Mouse (Mus musculus) liver, embryonic 18 days (tissue): ENCODE measurements around the gene Cdk6. TPM values are rescaled to one million over a fixed set of nuclear protein-coding genes. Genes with fewer than 3 reads are reported as not detected.

Experiments
- polyA plus RNA-seq: library from polyadenylated mRNA; depleted of rRNA; stranded (reverse); fragments of >200 nt; gene quantifications from 2 replicates; pipeline ENCODE4 v1.2.3, GENCODE M21; 2012; rRNA removed

The Cdk6 gene
- polyA plus RNA-seq: 4.9 and 6.9 TPM in 2 replicates

GRCm38 (mm10) chr5:3341111-3341911, at the start of gene Cdk6:
Gene Cdk6 (plus strand): TSS chr5:3341485.

DNA sequence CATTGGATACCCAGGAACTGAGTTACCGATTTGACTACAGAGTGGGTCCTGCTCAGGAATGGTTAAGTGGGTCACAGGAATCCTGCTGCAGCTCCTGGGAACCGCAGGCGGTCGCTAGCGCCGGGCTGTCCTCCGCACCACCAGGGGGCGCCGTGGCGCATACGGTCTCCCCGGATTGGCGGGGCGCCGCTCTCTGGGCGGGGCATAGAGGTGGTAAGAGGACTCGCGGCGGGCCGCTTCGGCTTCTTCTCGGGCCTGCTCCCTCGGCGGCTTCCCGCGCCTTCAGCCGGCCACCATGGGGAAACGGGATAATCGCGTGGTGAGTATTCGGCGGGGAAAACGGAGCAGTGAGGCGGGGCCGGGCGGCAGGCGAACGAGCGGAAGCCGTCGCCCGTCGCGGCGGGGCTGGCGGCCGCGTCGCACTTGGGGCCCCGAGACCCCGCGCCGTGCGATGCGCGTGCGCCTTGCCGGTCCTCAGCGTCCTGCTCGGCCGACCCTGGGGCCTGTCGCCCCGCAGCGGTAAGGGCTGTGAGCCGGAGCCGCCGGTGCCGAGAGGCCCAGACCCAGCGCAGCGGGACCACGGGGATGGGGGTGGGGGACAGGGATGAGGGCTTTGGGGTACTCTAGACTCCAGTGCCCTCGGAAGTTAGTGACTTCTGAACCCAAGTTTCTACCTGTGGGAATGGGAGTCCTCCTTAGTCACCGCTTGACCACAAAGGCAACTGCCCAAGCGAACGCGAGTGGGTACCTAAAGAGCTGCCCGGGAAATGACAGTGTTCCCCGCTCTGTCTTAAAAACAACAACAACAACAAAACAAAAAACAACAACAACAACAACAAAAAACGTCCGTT, 202.6 kb downstream of the Cdk6 start, which contains the start of gene Fam133b:
Gene Fam133b (plus strand): TSS at position 205 of the 851 bp plus-strand sequence.

GRCm38 (mm10) chr5:3571266-3571665, 230.0 kb downstream of the Cdk6 start, which contains the start of gene 1700109H08Rik:
Gene 1700109H08Rik (plus strand): TSS chr5:3571566.

Other genes with a start within 250 kb of the Cdk6 start
- 8.0 and 8.3 TPM in 2 replicates for gene Fam133b, start 202.3 kb downstream of the Cdk6 start, polyA plus RNA-seq
- gene 1700109H08Rik, start 230.1 kb downstream of the Cdk6 start, polyA plus RNA-seq: 1.3 and 1.4 TPM in 2 replicates